Mouse (Mus musculus) lung, postnatal 0 days (tissue): ENCODE data around the gene Zcchc17. TPM values are rescaled to one million over a fixed set of nuclear protein-coding genes. Genes with fewer than 3 reads are reported as not detected.

Experiments used
- ATAC-seq: fragments of 200-750 bp; cut with Nextera tagmentation; 2 replicates; pipeline ENCODE4 v1.8.0; 2017; ENCODE audit warnings: moderate library complexity
- DNase-seq: peaks from one replicate; pipeline ENCODE4 v3.0.0-alpha.2; 2016; ENCODE audit warnings: low spot score
- H3K27ac ChIP-seq: fragments of 300-500 bp; sonication (generic); 2 replicates; pipeline ENCODE4 v1.5.1; 2014; ENCODE audit warnings: antibody characterized with exemption, mild to moderate bottlenecking, low read length, mixed read lengths
- H3K27me3 ChIP-seq: fragments of 300-500 bp; sonication (generic); replicated peaks from 2 replicates; pipeline ENCODE4 v1.6.1; 2014; ENCODE audit warnings: low read length, mixed read lengths; ENCODE audit not compliant: insufficient read depth
- H3K36me3 ChIP-seq: fragments of 300-500 bp; sonication (generic); 2 replicates; pipeline ENCODE4 v1.6.1; 2014; ENCODE audit warnings: low read length, mixed read lengths; ENCODE audit not compliant: insufficient read depth
- H3K4me1 ChIP-seq: fragments of 300-500 bp; sonication (generic); 2 replicates; pipeline ENCODE4 v1.6.1; 2014; ENCODE audit warnings: antibody characterized with exemption, low read depth, low read length, mixed read lengths; ENCODE audit not compliant: insufficient read depth
- H3K4me2 ChIP-seq: fragments of 300-500 bp; sonication (generic); replicated peaks from 2 replicates; pipeline ENCODE4 v1.6.1; 2014; ENCODE audit warnings: low read depth, mild to moderate bottlenecking, low read length, moderate library complexity, mixed read lengths
- H3K4me3 ChIP-seq: fragments of 300-500 bp; sonication (generic); 2 replicates; pipeline ENCODE4 v1.5.1; 2014; ENCODE audit warnings: low read depth, low read length
- H3K9ac ChIP-seq: fragments of 300-500 bp; sonication (generic); replicated peaks from 2 replicates; pipeline ENCODE4 v1.6.1; 2014; ENCODE audit warnings: low read depth, mild to moderate bottlenecking
- H3K9me3 ChIP-seq: fragments of 300-500 bp; sonication (generic); 2 replicates; pipeline ENCODE4 v1.6.1; 2016; ENCODE audit warnings: low read length, mixed read lengths
- CTCF ChIP-seq: IDR thresholded peaks from 2 replicates; pipeline ENCODE4 v1.5.1; 2016; ENCODE audit warnings: antibody characterized with exemption, mild to moderate bottlenecking
- EP300 ChIP-seq: IDR thresholded peaks from 2 replicates; pipeline ENCODE4 v1.6.1; 2016; ENCODE audit warnings: antibody characterized with exemption, mild to moderate bottlenecking, control low read depth
- WGBS: fragments of 180-500 bp; shearing (Covaris S2); extraction: QIAGEN DNeasy Blood & Tissue Kit; methylation state at CpG from one replicate; pipeline ENCODE4 v1.1.7; 2014; 5-methylcytosine and 5-hydroxymethylcytosine counted together
- polyA plus RNA-seq: library from polyadenylated mRNA; unstranded; fragments of >200 nt; fragmentation: Nextera tagmentation; extraction: Ambion mirVana; gene quantifications from 2 replicates; pipeline ENCODE4 v1.2.1, GENCODE M21; 2015

Gene Zcchc17
- polyA plus RNA-seq, 1 experiment from 2014 or later: 48.2 TPM

- no peak overlapping the region for H3K4me3 ChIP-seq
- H3K4me2 ChIP-seq: no peak overlapping the region
- H3K27me3 ChIP-seq: no peaks in the 10 kb centered on the region
- no peak overlapping the region for H3K9ac ChIP-seq
- TF ChIP-seq CTCF: no peak
- no peak for TF ChIP-seq EP300
- ATAC-seq (no peak), DNase-seq (no peak)
- no peaks in the 10 kb centered on the region for H3K9me3 ChIP-seq
- 89% methylated on average over 16 of the region's 16 CpGs for WGBS
- no peak overlapping the region for H3K27ac ChIP-seq
- H3K36me3 ChIP-seq: peaks cover 21% of the 10 kb centered on the region
- H3K4me1 ChIP-seq: no peaks in the 10 kb centered on the region
These were observed 8.9 kb downstream of the Zcchc17 start for GRCm38 (mm10) chr4:130350690-130351422.

GRCm38 (mm10) chr4:130349666-130350065 lies 10.1 kb downstream of the Zcchc17 start:
- no peaks in the 10 kb centered on the region for H3K9me3 ChIP-seq
- H3K36me3 ChIP-seq: peaks cover 21% of the 10 kb centered on the region
- no peaks in the 10 kb centered on the region for H3K4me1 ChIP-seq
- peak; percentile 45 for TF ChIP-seq CTCF
- TF ChIP-seq EP300: no peak
- no peak overlapping the region for H3K9ac ChIP-seq
- no peak overlapping the region for H3K4me3 ChIP-seq
- ATAC-seq (no peak), DNase-seq (no peak)
- no peaks in the 10 kb centered on the region for H3K27me3 ChIP-seq
- H3K4me2 ChIP-seq: no peak overlapping the region
- no peak overlapping the region for H3K27ac ChIP-seq
- 94% methylated on average over 6 of the region's 6 CpGs for WGBS

GRCm38 (mm10) chr4:130341691-130342090 lies 18.1 kb downstream of the Zcchc17 start:
- ATAC-seq (peak; percentile 40; the same call in 1 of the 2 replicates), DNase-seq (peak; percentile 85)
- peaks cover 6% of the 10 kb centered on the region; the same call in 1 of the 2 replicates for H3K36me3 ChIP-seq
- H3K27me3 ChIP-seq: no peaks in the 10 kb centered on the region
- no peak overlapping the region for H3K27ac ChIP-seq
- TF ChIP-seq EP300: no peak
- peak; percentile 91 for TF ChIP-seq CTCF
- H3K9ac ChIP-seq: no peak overlapping the region
- H3K4me1 ChIP-seq: no peaks in the 10 kb centered on the region
- no peaks in the 10 kb centered on the region for H3K9me3 ChIP-seq
- 23% methylated on average over 4 of the region's 4 CpGs for WGBS
- H3K4me2 ChIP-seq: no peak overlapping the region
- H3K4me3 ChIP-seq: no peak overlapping the region

- Histone ChIP-seq H3K27me3 (no peaks in the 10 kb centered on the region), H3K4me1 (no peaks in the 10 kb centered on the region), H3K9me3 (no peaks in the 10 kb centered on the region), H3K36me3 (peaks cover 16% of the 10 kb centered on the region; the same call in 1 of the 2 replicates), H3K4me3 (no peak overlapping the region), H3K27ac (no peak overlapping the region), H3K9ac (no peak overlapping the region), H3K4me2 (no peak overlapping the region)
- no peak for ATAC-seq
- TF ChIP-seq EP300: no peak
- TF ChIP-seq CTCF: no peak
- WGBS: 68% methylated on average over 5 of the region's 5 CpGs
- no peak for DNase-seq
These were observed 23.9 kb downstream of the Zcchc17 start for GRCm38 (mm10) chr4:130335867-130336266.

- Histone ChIP-seq H3K27ac (no peak overlapping the region), H3K4me2 (no peak overlapping the region), H3K4me3 (no peak overlapping the region), H3K4me1 (no peaks in the 10 kb centered on the region), H3K9ac (no peak overlapping the region), H3K27me3 (no peaks in the 10 kb centered on the region), H3K9me3 (no peaks in the 10 kb centered on the region), H3K36me3 (peaks cover 8% of the 10 kb centered on the region; the same call in 1 of the 2 replicates)
- ATAC-seq: no peak
- no peak for DNase-seq
- WGBS: 93% methylated on average over 9 of the region's 9 CpGs
- TF ChIP-seq CTCF (no peak), EP300 (no peak)
These were observed 32.4 kb downstream of the Zcchc17 start for GRCm38 (mm10) chr4:130327366-130327765.

GRCm38 (mm10) chr4:130325446-130325845 lies 34.3 kb downstream of the Zcchc17 start:
- ATAC-seq (no peak), DNase-seq (no peak)
- Histone ChIP-seq H3K27me3 (no peaks in the 10 kb centered on the region), H3K9ac (no peak overlapping the region), H3K36me3 (no peaks in the 10 kb centered on the region; the same call in 1 of the 2 replicates), H3K4me3 (no peak overlapping the region), H3K4me1 (no peaks in the 10 kb centered on the region), H3K4me2 (no peak overlapping the region), H3K27ac (no peak overlapping the region), H3K9me3 (no peaks in the 10 kb centered on the region)
- no peak for TF ChIP-seq EP300
- WGBS: 91% methylated on average over 2 of the region's 2 CpGs
